Mouse (Mus musculus): ENCODE results near the gene 4930404N11Rik. TPM values are rescaled to one million over a fixed set of nuclear protein-coding genes. Genes with fewer than 3 reads are reported as not detected.

4930404N11Rik gene
- polyA plus RNA-seq, 1 experiment from 2014 or later: 1.6 TPM

DNA sequence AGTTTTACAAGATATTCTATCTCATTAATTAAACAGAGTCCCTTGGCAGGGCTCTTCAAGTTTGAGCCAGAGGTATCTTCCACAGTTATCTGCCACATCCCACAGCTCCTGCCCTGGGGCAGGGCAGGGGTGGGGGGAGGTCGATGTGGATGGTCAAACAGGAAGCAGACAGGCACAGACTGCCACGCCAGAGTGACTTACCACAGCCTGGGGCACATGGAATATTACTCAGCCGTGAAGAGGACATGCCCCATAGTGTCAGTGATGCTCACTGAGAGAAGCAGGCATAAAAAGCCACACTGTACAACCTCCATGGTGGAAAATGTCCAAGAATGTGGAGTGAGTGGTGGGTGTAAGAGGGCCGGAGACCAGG lies 20.5 kb downstream of the 4930404N11Rik start:
- WGBS: 76% methylated on average over 4 of the region's 4 CpGs
- Histone ChIP-seq H3K4me3 (replicated peaks) (no peak overlapping the region), H3K4me1 (peaks cover 58% of the 10 kb centered on the region), H3K36me3 (peaks cover 24% of the 10 kb centered on the region), H3K4me2 (no peak overlapping the region), H3K27me3 (peaks cover 48% of the 10 kb centered on the region), H3K9me3 (replicated peaks) (no peaks in the 10 kb centered on the region), H3K27ac (no peak overlapping the region), H3K9ac (no peak overlapping the region)
- no peak for ATAC-seq (replicated peaks; ENCODE audit: low FRiP score)

DNA sequence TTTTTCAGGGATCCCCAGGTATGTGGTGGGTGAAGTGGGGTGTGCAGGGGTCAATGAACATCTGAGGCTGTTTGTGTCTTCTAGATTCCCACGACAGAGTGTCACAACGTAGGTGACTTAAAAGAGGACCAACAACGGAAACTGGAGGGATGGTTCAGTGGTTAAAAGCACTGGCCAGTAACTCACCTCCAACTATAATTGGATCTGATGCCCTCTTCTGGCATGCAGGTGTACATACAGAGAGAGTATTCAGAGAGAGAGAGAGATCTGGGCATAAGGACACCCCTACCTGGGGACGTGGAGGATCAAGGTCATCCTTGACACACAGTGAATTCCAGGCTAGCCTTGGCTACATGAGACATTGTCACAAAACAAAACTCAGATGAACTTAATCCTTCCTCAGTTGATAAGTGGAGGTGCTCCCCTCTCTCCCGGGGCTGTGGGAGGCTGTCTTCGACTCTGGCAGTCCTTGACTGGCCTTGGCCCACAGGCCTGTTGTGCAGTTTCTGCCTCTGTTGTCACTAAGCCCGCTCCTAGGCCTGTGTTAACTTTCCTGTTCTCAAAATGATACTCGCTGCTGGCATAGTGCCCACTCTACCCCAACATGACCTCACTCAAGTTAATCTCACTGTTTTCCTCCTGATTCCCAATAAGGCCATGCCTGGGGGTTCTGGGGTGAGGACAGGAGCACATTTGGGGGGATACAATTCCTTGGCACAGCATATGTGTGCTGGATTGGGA lies 21.0 kb downstream of the 4930404N11Rik start:
- WGBS: 54% methylated on average over 8 of the region's 8 CpGs

DNA sequence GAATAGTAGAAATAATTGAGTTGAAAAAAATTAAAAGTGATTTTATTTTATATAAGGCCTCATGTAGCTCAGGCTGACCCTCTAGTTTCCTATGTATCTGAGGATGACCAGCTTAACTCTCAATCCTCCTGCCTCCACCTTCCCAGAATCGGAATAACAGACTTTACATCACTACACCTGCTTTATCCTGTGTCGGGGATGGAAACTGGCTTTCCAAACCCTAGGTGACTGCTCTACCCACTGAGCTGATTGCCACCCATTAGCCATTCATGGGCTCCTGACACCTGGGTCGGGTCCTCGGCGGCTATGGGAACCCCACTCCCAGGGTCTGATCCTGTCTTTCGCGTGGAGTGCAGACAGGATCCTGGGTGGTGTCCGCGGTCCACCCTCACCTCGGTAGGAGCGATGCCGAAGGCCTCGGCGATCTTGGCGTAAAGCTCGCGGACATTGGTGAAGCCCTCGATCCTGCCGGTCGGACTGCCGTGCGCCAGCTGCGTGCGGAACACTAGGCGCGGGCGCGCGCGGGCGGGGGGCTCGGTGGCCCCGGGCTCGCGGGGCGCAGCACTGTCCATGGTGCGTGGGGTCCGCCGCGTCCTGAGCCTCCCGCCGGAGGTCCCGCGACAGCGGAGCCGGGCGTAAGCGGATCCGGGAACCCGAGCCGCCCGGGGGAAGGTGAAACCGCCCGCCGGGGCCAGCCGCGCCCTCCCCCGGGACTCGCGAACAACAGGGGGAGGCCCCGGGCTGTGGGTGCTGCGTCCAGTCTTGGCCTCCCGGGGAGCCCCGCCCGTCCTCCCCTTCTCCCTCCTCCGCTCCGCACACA lies 22.7 kb downstream of the 4930404N11Rik start, which contains the start of gene Gipc3:
Gipc3 (minus strand) TSS at position 581 of the 820 bp plus-strand sequence.
- peak within 1 kb of the TSS; percentile 35 for H3K9ac ChIP-seq
- H3K27ac ChIP-seq: no peak within 1 kb of the TSS
- 0 out of 2 replicates have a peak, but pooled peaks have one; percentile 3 for ATAC-seq (replicated peaks; ENCODE audit: low FRiP score)
- H3K27me3 ChIP-seq: peaks cover 55% of the 10 kb centered on the region
- H3K9me3 ChIP-seq (replicated peaks): no peaks in the 10 kb centered on the region
- peaks cover 14% of the 10 kb centered on the region for H3K36me3 ChIP-seq
- H3K4me3 ChIP-seq (replicated peaks): peak within 1 kb of the TSS; percentile 43
- H3K4me2 ChIP-seq: peak within 1 kb of the TSS; percentile 67
- WGBS: 5% methylated on average over 63 of the region's 67 CpGs
- peaks cover 44% of the 10 kb centered on the region for H3K4me1 ChIP-seq

More for the DNA sequence above, 21.0 kb downstream of the 4930404N11Rik start:
- peaks cover 48% of the 10 kb centered on the region for H3K27me3 ChIP-seq
- no peak overlapping the region for H3K4me3 ChIP-seq (replicated peaks)
- ATAC-seq (replicated peaks; ENCODE audit: low FRiP score): no peak
- H3K4me1 ChIP-seq: peaks cover 55% of the 10 kb centered on the region
- no peak overlapping the region for H3K4me2 ChIP-seq
- no peaks in the 10 kb centered on the region for H3K9me3 ChIP-seq (replicated peaks)
- H3K36me3 ChIP-seq: peaks cover 24% of the 10 kb centered on the region
- H3K27ac ChIP-seq: no peak overlapping the region
- H3K9ac ChIP-seq: no peak overlapping the region

DNA sequence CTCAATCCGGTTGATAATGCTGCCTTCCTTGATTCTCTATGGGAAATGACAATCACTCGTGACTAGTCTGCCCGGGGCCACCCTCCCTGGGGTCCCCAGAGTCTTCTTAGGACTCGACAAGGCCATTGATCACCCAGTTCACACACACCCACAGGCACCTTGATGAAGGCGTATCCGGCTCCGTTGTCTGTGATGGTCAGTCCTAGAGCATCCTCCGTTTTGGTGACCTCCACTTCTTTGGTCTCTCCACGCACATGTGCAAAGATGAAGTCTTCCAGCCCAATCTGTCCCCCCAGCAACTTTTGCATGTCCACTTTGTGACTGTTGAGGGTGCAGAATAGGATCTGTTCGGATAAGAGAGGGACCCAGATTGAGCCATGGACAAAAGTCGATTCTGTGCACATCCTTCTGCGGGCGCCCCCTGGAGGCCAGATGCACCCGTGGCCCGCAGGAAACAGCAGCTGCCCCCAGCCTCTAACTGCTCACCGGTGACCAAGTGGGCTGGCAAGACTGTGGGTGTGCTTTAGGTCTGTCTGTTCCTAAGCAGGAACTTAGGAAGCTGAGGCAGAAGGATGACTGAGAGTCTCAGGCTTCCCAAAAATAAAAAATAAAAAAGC lies 24.2 kb downstream of the 4930404N11Rik start:
- ATAC-seq (replicated peaks; ENCODE audit: low FRiP score): no peak

DNA sequence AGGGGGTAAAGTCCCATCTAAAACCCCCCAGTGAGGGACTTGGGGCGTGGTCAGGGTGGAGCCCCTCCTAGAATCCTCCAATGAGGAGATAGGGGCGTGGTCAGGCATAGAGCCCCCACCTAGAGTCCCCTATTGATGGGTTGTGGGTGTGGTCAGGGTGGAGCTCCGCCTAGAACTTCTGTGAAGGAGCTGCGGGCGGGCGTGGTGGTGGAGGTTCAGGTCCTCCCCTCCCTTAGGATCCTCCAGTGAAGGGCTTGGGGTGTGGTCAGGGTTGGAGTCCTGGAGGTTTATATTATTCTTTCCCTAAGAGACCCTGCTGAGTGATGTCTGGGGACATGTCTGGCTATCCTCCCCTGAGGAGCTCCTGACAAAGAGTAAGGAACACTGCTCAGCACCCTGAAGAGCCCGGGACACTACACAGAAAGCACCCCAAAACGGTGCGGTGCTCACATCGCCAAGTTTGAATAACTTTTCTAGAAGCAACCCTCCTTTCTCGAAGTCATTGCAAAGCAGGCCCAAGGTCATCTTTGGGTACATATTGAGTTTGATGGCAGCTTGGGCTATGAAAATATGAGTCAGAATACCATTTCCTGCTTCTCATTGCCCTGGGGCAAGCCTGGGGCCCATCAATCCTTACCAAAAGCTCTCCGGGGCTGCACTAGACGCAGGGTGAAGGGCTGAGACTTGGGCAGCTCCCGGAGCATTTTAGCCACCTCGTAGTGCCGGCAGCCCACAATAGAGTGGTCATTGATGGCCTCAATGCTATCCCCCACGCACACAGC lies 24.9 kb downstream of the 4930404N11Rik start:
- Histone ChIP-seq H3K4me2 (no peak overlapping the region; the same call in 1 of the 2 replicates), H3K27ac (no peak overlapping the region), H3K9ac (no peak overlapping the region), H3K27me3 (peaks cover 63% of the 10 kb centered on the region), H3K4me1 (peaks cover 37% of the 10 kb centered on the region), H3K36me3 (0 out of 2 replicates have a peak, but pooled peaks cover 4% of the 10 kb centered on the region), H3K4me3 (replicated peaks) (no peak overlapping the region), H3K9me3 (replicated peaks) (no peaks in the 10 kb centered on the region)
- 40% methylated on average over 17 of the region's 17 CpGs for WGBS
- no peak for ATAC-seq (replicated peaks; ENCODE audit: low FRiP score)

More for the DNA sequence above, 24.2 kb downstream of the 4930404N11Rik start:
- H3K27ac ChIP-seq: no peak overlapping the region
- 35% methylated on average over 16 of the region's 16 CpGs for whole genome bisulfite sequencing
- H3K4me3 ChIP-seq (replicated peaks): no peak overlapping the region
- no peak overlapping the region for H3K9ac ChIP-seq
- H3K36me3 ChIP-seq: 0 out of 2 replicates have a peak, but pooled peaks cover 7% of the 10 kb centered on the region
- H3K4me2 ChIP-seq: peak overlapping the region; percentile 2; the same call in 1 of the 2 replicates
- H3K27me3 ChIP-seq: peaks cover 63% of the 10 kb centered on the region
- no peaks in the 10 kb centered on the region for H3K9me3 ChIP-seq (replicated peaks)
- peaks cover 35% of the 10 kb centered on the region for H3K4me1 ChIP-seq

DNA sequence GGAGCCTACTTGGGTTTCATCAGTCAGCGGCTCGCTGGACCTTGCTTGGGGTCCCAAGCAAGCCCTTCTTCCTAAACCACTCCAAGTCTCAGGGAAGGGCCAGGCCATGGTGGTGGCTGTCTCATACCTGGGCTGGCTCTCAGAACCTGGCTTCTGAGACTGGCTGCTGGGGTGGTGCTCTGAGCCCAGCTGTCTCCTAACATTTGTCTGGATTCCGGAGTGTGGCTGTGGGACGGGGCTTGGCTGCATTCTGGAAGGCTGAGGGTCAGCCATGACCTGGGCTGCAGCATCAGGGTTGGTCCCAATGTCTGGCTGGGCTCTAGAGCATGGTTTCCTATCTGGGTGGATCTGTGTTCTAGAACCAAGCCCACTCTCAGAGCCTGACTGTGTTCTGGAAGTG lies 29.1 kb downstream of the 4930404N11Rik start:
- H3K9ac ChIP-seq: no peak overlapping the region

DNA sequence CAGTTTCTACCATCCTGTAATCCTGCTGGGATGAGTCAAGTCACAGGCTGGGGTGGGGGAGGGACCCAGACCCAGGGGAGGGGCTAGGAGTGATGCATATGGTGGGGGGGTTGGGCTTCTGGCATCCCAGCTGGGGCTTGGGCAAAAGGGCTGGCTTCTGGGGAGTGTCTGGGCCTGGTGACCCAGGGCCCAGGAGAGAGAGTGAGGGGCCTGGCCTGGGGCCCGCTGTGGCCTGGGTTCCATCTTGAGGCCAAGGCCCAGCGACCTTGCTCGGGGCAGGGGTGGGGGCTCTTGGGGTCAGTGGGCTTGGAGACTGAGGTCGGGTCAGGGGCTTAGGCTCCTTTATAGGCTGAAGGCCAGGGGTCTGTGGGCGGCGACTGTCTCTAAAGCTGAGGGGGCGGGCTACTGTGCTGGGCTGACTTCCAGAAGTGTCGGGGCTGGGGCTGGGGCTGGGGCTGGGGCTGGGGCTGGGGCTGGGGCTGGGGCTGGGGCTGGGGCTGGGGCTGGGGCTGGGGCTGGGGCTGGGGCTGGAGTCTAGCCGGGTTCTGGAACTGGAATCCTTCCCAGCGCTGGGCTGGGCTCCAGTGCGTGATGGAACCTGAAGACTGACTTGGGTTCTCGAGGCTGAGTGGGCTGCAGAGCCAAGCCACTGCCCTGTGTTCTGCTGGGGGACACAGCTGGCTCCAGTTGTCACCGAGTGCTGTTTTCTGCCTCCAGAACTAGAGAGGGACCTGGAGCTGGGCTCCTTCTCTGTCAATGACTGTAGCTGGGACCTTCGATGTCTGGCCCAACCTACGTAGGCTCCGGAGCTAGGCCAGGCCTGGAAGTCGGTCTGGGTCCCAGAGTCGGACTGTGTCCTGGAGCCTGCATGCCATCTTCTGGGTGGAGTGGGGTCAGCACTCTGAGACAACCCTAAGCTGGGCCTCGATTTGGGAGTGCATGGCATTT lies 29.9 kb downstream of the 4930404N11Rik start:
- Histone ChIP-seq H3K4me2 (peak overlapping the region; percentile 30; the same call in 1 of the 2 replicates), H3K4me3 (replicated peaks) (no peak overlapping the region), H3K4me1 (peaks cover 45% of the 10 kb centered on the region), H3K9me3 (replicated peaks) (no peaks in the 10 kb centered on the region), H3K27me3 (peaks cover 33% of the 10 kb centered on the region), H3K36me3 (no peaks in the 10 kb centered on the region), H3K27ac (peak overlapping the region; percentile 84), H3K9ac (no peak overlapping the region)
- ATAC-seq (replicated peaks; ENCODE audit: low FRiP score): peak; percentile 63
- 28% methylated on average over 19 of the region's 19 CpGs for WGBS

More for the DNA sequence above, 29.1 kb downstream of the 4930404N11Rik start:
- H3K4me3 ChIP-seq (replicated peaks): no peak overlapping the region
- H3K4me1 ChIP-seq: peaks cover 51% of the 10 kb centered on the region
- 91% methylated on average over 4 of the region's 4 CpGs for WGBS
- peak overlapping the region; percentile 84 for H3K27ac ChIP-seq
- H3K9me3 ChIP-seq (replicated peaks): no peaks in the 10 kb centered on the region
- no peak overlapping the region for H3K4me2 ChIP-seq
- H3K36me3 ChIP-seq: no peaks in the 10 kb centered on the region
- ATAC-seq (replicated peaks; ENCODE audit: low FRiP score): no peak
- peaks cover 42% of the 10 kb centered on the region for H3K27me3 ChIP-seq

DNA sequence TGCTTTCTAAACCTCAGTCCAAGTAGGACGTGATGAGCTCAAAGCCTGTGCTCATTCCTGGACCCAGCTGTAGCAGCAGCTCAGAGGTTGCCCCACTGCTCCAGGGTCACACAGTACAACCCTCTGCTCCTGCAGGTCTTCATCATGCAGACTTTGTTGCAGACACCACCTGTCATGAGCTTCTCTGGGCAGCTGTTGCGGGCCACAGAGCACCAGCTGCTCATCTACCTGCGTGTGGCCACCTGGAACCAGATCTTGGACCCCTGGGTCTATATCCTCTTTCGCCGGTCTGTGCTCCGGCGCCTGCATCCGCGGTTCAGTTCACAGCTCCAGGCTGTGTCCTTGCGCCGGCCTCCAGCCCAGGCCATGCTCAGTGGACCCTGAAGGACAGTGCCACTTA lies 31.3 kb downstream of the 4930404N11Rik start:
- no peak for ATAC-seq (replicated peaks; ENCODE audit: low FRiP score)
- H3K27me3 ChIP-seq: peaks cover 29% of the 10 kb centered on the region
- no peak overlapping the region for H3K9ac ChIP-seq
- 0 out of 2 replicates have a peak overlapping the region, but pooled peaks have one; percentile 30 for H3K4me2 ChIP-seq
- H3K9me3 ChIP-seq (replicated peaks): no peaks in the 10 kb centered on the region
- peaks cover 53% of the 10 kb centered on the region for H3K4me1 ChIP-seq
- H3K27ac ChIP-seq: peak overlapping the region; percentile 83
- no peak overlapping the region for H3K4me3 ChIP-seq (replicated peaks)
- no peaks in the 10 kb centered on the region for H3K36me3 ChIP-seq
- 50% methylated on average over 11 of the region's 11 CpGs for WGBS

DNA sequence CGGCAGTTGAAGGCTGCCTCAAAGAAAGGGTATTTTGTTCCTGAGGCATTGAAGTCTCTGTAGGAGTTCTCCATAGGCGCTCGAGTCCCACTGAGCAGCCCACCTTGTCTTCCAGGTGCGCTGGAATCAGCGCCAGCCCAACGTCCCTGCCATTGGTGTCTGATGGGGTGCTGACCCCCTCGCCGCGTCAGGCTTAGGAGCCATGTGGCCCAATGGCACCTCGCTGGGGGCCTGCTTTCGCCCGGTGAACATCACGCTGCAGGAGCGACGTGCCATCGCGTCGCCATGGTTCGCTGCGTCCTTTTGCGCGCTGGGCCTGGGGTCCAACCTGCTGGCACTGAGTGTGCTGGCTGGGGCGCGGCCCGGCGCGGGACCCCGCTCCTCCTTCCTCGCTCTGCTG lies 33.3 kb downstream of the 4930404N11Rik start:
- H3K36me3 ChIP-seq: peaks cover under 1% of the 10 kb centered on the region
- peaks cover 16% of the 10 kb centered on the region; the same call in 1 of the 2 replicates for H3K27me3 ChIP-seq
- H3K9ac ChIP-seq: peak overlapping the region; percentile 21; the same call in 1 of the 2 replicates
- 24% methylated on average over 29 of the region's 29 CpGs for WGBS
- ATAC-seq (replicated peaks; ENCODE audit: low FRiP score): no peak
- peaks cover 66% of the 10 kb centered on the region for H3K4me1 ChIP-seq
- peak overlapping the region; percentile 50 for H3K4me2 ChIP-seq
- H3K27ac ChIP-seq: no peak overlapping the region
- peak overlapping the region; percentile 27 for H3K4me3 ChIP-seq (replicated peaks)
- no peaks in the 10 kb centered on the region for H3K9me3 ChIP-seq (replicated peaks)

DNA sequence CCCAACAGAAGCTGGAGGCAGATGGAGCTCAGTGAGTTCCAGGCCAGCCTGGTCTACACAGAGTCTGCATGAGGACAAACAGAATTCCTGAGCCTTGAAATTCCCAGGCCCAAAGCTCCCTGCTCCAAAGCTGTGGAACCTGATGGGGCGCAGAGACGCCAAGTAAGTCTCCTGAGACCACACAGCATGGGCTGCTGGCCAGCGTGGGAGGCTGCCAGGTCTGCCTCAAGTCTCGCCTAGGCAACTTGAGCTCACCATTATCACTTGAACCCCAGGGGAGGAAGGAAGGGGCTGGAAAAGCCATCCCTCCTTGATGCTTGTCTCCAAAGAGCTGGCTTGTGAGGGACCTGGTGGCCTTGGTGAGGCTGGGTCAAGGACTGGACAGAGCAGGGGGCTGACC lies 35.6 kb downstream of the 4930404N11Rik start:
- peak overlapping the region; percentile 49 for H3K4me2 ChIP-seq
- H3K4me3 ChIP-seq (replicated peaks): peak overlapping the region; percentile 25
- no peaks in the 10 kb centered on the region for H3K9me3 ChIP-seq (replicated peaks)
- ATAC-seq (replicated peaks; ENCODE audit: low FRiP score): no peak
- H3K4me1 ChIP-seq: peaks cover 54% of the 10 kb centered on the region
- peak overlapping the region; percentile 11; the same call in 1 of the 2 replicates for H3K9ac ChIP-seq
- 64% methylated on average over 4 of the region's 4 CpGs for WGBS
- peak overlapping the region; percentile 87 for H3K27ac ChIP-seq
- peaks cover 15% of the 10 kb centered on the region; the same call in 1 of the 2 replicates for H3K27me3 ChIP-seq
- H3K36me3 ChIP-seq: peaks cover 24% of the 10 kb centered on the region
